Mouse (Mus musculus): ENCODE data around the gene Hdac1.
A peak's percentile ranks its signal among the peaks of the same experiment; 100 is the strongest.

Gene Hdac1

DNA sequence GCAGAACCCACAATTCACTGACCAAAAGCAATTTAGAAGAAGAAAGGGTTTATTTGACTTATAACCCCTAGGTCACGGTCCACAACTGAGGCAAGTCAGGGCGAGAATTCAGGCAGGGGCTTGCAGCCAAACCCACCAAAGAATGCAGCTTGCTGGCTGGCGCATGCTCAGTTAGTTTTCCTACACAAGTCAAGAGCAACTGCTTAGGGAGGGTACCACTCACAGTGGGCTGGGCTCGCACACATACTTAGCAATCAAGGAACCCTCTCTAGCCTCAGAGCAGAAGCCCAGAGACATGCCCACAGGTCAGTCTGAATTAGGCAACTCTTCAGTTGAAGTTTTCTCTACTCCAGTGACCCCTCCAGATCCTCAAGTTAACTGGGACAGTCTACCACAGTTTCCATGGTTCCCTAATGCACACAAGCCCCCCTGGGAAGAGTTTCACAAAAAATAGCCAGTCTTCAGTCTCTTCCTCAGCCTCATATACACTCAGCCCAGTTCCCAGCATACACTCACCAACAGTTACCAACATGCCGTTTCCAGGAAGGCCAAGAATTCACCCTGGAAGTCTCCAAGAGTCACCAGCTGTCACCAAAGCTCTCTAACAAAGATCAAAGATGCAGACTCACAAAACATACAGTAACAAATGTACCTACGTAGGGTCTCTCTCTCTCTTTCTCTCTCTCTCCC is 31.6 kb downstream of the Hdac1 start:
- no peak for DNase-seq (ENCODE audit: low spot score)

DNA sequence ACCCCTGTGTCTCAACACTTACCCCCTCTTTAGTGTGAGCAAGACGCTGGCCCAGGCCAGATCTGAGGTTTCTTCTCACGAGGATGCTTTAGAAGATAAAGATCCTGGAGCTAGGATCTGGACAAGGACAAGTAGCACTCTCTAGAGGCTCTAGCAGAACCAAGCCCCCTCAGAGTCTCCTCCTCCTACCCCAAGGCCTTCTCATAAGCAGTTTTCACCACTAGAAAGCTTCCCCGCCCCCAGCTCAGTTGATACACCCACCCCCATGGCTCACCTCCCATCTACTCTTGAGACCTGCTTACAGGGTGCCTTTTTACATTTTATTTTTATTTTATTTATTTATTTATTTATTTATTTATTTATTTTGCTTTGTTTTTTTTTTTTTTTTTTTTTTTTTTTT is 32.9 kb downstream of the Hdac1 start:
- DNase-seq (ENCODE audit: low spot score), result no peak

DNA sequence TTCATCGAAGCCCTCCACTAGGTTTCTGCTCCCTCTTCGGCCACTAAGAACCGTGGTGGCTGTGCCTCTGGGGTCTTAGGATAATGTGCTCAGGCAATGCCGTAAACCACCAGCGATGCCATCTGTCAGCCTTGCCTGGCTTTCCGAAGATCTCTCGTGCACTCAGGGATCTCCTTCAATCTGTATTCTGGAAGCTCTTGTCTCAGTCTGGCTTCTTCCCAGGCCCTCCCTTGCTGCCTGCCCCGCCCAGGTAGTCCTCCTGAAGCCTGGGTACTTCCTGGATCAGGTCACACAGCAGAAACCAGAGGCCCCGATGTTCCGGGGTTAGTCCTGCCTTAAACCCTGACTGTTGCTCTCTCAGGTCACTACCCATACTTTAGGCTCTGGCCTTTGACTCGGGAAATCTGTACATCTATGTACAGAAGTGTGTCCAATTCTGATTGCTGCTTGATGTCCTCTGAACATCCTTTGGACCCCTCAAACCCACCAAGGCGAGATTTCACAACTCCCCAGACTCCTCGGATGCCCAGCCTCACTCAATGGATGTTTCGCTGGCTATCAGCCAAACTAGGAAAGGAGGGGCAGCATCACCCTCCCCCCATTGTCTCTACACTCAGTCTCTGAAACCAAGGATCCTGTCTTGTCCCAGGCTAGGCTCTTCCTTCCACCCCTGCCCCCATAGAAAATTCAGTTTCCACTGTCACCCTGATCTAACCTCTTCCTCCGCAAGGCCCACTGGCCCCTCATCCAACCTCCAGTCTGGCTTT is 33.5 kb downstream of the Hdac1 start:
- no peak for DNase-seq (ENCODE audit: low spot score)

DNA sequence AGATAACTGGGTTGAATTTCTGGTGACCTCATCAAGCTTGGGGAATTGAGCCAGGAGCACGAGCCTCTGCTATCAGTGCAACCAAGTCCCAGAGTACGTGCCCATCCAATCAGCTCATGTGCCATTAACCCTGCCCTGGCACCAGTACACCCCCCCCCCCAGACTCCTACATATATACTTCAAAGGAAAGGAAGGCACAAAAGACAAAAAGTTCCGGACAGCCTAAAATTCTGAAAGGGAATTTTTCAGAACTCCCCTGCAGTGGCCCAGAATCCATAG is 34.3 kb downstream of the Hdac1 start:
- DNase-seq (ENCODE audit: low spot score), result no peak

DNA sequence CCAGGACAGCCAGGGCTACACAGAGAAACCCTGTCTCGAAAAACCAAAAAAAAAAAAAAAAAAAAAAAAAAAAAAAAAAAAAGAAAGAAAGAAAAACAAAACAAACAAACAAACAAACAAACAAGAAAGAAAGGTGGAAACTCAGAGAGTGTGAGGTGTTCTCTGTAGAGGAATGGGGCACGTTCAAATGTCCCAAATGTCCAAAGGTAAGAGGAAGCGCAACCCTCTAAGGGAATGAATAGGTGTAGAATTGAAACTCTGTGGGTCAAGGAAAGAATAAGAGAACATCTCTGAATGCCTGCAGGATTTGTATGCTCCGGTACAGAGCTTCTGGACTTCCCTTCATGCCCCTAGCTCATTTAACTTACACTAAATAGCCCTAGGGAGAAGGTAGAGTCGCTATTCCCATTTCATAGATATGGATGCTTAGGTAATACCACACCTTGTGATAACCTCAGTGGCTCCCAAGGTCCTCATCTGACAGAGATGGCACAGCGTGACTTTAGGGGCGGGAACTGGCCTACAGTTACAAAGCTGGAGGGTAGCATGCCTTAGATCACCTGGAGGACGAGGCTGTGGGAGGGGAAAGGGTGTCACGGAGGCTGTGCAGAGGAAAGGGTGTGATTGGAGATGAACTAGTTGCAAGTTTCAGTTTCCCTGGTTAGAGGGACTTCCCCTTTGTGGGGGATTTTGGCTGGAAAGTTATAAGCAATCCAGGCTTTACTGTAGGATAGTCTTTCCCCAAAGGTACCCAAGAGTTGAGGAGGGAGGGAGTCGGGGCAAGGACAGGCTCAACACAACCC is 34.9 kb downstream of the Hdac1 start:
- DNase-seq (ENCODE audit: low spot score), result no peak

DNA sequence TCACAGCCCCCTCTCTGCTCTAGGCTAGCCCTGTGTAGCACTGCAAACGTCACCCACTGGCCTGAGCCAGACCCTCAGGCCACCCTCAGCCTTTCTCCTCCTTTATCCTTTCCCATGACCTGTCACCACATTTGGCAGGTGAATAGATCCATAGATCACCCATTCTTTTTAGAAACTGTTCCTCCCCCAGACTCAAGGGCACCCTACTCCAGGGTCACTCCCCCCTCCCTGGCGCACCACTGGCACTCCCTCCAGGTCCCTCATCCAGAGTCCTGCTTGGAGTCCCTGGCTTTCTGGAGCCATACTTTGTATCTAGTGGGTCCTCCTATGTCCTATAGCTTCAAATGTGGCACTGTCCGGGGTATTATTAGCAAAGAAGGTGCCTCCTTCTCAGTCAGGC is 37.0 kb downstream of the Hdac1 start:
- no peak for DNase-seq (ENCODE audit: low spot score)

DNA sequence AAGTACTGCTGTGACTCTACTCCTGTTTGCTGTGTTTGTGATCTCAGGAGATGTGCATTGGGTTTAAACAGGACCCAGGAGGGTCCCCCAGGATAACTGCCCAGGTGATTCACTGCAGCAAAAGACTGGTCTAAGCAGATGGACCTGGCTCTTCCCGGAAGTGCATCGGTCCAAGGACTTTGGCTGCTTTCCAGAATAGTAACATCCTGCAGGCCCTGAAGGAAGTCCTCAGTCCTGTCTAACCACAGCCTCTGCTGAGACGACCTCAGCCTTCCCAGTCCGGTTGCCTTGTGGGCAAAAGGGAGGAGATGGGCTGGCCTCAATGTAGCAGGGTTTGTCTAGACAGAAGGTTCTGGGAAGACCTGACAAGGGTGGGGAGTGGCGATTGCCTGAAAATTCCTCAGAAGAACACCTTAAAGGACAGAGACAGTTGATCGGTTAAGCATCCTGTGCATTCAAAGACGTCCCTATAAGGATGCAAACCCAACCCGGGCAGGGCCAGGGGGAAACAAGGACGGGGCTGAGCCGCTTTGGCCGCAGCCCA is 39.5 kb downstream of the Hdac1 start:
- DNase-seq (ENCODE audit: low spot score), result no peak

DNA sequence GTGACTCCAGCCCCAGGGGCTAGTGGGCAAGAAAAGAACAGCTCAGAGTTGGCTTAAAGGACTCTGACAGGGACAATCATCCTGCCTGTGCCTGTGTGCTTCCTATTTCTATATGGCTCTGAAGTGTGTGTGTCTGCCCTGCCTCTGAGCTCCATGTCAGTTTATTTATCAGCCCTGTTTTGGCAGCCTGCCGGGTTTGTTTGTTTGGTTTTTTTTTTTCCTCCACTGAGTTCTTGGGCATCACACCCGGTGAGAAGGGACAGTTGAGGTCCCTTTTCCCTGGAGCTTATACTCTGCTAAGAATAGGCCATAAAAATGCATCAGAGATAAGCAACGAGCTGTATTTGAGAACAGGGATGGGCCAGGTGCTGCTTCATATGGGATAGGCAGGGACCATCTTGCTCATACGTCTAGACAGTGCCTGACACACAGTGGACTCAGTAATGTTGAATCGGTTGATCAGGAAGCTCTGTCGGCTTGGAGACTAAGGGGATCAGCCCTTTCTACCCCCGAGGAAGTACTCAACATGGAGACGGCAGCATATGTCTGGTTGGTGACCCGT is 40.1 kb downstream of the Hdac1 start:
- DNase-seq (ENCODE audit: low spot score), result no peak

DNA sequence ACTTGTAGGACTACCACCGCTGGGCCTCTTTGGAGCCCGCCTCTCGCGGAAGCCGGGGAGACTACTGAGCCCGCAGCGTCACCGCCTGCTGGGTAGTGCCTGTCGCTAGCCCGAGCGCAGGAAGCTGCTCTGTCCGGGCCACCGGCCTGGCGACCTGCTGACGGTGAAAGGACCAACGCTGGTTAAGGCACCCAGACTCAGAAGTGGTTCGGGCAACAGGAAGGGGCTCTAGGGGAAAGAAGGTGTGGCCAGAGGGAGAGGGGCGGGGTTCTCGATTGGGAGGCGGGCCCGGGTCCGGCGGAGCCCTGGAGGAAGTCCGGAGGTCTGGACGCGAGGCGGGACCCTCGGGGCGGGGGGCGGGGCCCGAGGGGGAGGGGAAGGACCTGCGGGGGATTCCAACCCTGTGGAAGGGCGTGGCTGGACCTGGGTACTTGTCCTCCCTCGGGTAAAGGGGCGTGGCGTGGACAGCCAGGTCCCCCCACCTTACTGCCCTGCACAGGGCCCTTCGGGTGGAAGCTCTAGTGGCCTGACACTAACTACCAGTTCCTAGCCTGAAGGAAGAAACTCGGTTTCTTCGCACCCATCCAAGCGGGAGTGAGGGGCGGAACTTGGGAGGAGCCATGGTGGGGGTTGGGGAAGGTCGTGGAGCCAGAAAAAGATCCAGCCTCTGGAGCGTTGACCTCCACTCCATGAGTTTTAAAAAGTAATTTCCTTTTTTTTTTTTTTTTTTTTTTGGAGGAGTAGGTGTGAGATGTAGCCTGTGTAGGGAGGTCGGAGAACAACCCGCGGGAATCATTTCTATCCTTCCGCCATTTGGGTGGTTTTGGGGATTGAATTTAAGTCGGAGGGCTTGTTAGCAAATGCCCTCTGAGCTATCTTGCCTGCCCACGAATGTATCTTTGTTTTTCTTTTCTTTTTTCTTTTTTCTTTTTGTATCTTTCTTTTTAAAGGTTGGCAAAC is 41.6 kb downstream of the Hdac1 start:
- DNase-seq (ENCODE audit: low spot score), result peak; percentile 61

DNA sequence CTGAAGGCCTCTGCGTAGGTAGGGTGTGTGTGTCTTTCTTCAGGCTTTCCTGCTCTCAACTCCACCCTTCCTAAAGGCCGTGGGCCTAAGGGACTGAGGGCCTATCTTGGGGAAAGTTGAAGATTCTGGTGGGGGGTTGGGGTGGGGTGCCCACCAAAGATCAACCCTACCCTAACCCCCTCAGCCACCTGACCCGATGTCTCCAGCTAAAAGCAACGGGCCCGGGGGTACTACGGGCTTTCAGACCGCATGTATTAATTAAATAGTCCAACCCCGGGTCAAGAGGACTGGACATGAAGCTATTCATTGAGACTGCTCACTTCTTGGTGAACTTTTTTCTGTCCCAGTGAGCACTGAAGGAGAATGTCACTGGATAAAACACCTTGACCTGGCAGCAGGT is 42.5 kb downstream of the Hdac1 start:
- DNase-seq (ENCODE audit: low spot score), result no peak

DNA sequence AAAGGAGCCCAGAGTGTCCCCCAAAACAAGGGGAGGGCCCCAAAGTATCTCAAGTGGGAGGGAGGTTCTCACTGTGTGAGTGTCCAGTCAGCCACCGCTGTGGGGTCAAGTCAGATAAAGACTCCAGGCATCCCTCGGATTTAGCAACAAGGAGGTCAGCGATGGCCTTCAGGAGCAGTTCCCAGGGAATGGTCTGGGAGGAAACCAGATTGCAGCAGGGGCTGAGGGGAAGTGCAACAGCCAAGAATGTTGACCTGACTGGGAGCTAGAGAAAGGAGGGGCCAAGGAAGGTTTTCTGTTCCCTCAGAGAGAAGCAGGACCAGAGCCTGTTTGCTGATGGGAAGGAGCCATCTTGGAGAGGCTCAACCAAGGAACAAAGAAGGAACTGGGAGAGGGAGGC is 43.6 kb downstream of the Hdac1 start:
- DNase-seq (ENCODE audit: low spot score), result no peak

DNA sequence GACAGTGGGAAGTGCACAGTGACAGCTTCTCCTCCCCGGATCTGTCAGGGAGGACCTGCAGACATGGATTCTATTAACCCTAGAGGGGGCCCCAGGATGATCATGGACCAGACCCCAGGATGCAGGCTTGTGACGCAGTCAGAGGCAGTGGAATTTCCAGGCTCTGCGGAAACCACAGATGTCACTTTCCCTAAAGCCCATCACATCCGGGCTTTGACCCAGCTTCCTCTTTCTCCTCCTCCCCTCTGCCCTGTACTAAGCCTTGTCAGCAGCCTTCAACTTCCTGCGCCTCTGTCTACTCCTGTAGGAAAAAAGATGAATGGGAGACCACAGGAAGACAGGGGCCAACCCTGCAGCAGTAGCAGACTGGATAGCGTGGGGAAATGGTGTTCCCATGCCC is 45.9 kb downstream of the Hdac1 start:
- no peak for DNase-seq (ENCODE audit: low spot score)

DNA sequence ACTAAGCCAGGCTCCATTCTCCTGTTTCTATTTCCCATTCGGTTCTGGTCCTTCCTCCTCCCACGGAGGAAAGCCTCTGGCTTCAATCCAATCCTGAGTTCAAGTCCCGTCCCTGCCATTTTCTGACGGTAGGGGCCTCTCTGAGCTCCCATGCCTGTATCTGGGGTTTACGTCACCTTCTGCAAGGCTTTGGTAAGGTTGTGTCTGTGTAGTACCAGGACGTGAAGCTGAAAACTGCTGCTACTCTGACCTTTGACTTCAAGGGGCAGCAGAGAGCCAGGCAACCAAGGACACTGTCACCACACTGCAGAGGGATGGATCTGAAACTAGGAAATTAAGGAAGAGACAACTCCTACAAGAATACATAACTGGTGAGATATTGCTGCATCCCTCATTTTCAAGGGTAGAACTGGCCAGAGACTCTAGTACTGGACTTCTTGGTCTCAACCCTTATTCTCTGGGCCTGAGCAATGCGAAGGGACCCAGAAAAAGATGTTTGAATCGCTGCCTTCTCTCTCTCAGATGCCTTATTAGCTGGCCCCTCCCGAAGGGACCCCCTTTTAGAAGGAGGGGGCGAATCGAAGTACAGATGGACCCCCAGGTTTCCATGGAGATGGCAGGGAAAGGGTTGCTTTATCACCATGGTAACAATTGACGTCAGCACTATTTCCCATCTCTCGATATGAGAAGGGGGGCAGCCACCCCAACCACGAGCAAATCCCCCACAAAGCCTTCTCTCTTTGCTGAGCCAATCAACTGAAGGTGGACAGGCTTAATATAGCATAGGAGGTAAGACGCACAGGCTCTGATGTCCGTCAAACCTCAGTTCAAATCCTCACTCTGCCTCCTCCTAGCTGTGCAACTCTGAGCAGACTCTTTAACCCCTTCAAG is 46.6 kb downstream of the Hdac1 start:
- DNase-seq (ENCODE audit: low spot score), result no peak

DNA sequence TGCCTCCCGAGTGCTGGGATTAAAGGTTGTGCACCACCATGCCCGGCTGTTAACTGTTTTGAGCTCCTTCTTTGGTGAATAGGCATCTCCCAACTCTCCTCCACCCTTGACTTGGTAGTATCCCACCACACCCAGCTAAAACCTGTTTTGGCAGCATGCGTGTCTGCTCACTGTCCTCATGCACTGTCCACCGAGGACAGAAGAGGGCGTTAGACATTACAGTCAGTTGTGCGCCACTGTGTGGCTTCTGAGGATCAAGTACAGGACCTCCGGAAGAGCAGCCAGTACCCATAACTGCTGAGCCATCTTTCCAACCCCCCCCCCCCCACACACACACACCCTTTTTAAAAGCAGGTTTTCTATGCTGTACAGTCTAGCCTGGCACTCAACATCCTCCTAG is 47.8 kb downstream of the Hdac1 start:
- no peak for DNase-seq (ENCODE audit: low spot score)

DNA sequence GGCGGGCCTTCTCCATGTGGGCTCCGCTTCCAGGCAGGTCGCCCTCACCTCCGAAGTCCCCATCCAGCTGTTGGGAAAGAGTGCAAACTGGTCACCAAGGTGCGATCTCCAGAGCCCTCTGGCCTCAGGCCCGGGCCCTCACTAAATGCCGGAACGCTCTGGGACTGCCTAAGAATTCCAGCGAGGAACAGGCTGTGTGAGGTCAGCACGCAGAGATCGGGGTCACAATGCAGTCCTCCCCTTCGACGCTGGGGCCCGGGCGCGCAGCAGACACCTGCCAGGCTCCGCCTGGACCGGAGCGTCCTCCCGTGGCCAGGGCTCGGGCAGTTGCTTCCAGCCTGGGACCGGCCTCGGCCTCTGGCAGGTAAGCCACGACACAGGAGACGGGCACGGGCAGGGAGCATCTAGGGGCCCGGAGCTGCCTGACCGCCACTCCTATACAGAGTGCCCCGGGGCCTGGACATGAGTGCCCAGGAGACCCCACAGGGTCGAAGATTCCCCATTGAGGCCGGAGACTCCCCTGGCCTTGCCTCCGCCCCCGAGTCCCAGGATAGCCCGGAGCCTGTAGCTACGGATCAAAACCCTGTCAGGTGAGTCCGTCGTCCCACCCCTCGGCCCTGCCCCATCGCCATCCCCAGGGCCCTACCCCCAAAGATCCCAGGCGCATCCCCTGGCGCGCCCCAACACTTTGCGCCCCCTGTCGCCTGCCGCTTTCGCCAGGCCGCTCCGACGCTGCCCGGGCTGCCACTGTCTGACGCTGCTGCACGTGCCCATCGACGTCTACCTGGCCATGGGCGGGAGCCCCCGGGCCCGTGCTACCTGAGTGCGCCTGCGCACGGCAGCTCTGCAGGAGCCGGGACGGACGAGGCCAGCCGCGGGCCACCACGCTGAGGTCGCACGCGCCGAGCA is 51.3 kb downstream of the Hdac1 start, which contains the start of the genes Tssk3 and Fam229a:
Gene Tssk3 (minus strand): TSS at position 51 of the 909 bp plus-strand sequence.
Gene Fam229a (plus strand): TSS at position 219 of the 909 bp plus-strand sequence.
- no peak for DNase-seq (ENCODE audit: low spot score)

DNA sequence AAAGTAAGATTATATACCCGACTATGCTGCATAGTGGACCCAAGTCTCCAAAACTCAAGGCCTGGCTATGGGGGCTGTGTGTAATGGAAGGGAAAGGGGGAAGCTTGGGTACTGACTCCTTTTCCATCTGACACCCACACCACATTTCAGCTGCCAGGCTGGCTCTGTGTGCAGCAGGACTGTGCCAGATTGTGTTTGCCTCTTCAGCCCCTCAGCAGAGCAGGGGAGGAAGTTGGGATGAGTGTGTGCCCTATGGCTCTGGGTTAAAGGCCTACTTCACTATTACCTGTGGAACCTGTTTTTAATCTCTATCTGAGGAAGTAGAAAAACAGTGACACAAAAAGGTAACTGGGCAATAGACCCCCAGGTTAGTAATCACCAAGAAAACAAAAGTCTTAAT is 61.4 kb downstream of the Hdac1 start:
- DNase-seq (ENCODE audit: low spot score), result no peak

DNA sequence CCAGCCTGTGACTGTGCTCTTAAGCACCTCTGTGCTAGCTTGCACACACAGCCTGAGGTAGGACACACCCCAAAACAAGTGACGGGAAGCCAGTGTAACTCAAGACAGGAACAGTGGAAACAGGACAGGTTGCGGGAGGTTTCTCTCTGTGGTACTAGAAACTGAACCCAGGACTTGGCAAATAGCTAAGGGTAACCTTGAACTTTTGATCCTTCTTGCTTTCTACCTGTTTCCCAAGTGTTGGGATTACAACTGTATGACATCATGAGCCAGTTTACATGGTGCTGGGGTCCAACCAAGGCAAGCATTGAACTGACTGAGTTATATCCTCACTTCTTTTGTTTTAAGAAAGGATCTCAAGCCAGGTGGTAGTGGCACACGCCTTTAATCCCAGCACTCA is 62.6 kb downstream of the Hdac1 start:
- DNase-seq (ENCODE audit: low spot score), result no peak

DNA sequence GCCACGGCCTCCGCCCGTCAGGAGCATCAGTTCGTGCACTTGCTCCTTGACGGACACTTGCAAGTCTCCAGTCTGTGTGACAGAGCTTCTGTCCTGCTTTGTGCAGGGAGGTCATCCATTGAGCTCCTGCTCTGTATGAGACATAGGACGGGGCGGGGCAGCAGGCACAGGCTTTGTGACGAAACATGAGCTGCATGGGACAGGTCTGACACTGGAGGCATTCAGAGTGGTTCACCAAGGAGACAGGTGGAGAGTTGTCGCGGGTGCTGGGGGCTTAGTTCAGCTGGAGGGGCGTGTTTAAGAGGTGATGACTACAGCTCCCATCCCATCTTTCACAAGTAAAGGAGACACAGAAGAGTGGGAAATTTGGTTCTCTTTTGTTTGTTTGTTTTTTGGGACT is 66.5 kb downstream of the Hdac1 start:
- no peak for DNase-seq (ENCODE audit: low spot score)
